Mouse (Mus musculus) limb, embryonic 15.5 days (tissue): ENCODE results near the gene Cd79b. TPM values are rescaled to one million over a fixed set of nuclear protein-coding genes. Genes with fewer than 3 reads are reported as not detected.
A peak's percentile ranks its signal among the peaks of the same experiment; 100 is the strongest.

Experiments
- ATAC-seq: fragments of 200-750 bp; cut with Nextera tagmentation; 2 replicates; pipeline ENCODE4 v1.8.0; 2017; ENCODE audit warnings: low read depth, moderate TSS enrichment; ENCODE audit not compliant: insufficient number of reproducible peaks, low FRiP score, low TSS enrichment
- H3K27ac ChIP-seq: fragments of 300-500 bp; sonication (generic); 2 replicates; pipeline ENCODE4 v1.5.1; 2015; ENCODE audit warnings: moderate library complexity, mild to moderate bottlenecking, inconsistent platforms
- H3K27me3 ChIP-seq: fragments of 300-500 bp; sonication (generic); 2 replicates; pipeline ENCODE4 v1.6.1; 2015; ENCODE audit warnings: inconsistent platforms
- H3K36me3 ChIP-seq: fragments of 300-500 bp; sonication (generic); 2 replicates; pipeline ENCODE4 v1.6.1; 2015; ENCODE audit warnings: inconsistent platforms
- H3K4me1 ChIP-seq: fragments of 300-500 bp; sonication (generic); 2 replicates; pipeline ENCODE4 v1.6.1; 2015; ENCODE audit warnings: inconsistent platforms
- H3K4me2 ChIP-seq: fragments of 300-500 bp; sonication (generic); 2 replicates; pipeline ENCODE4 v1.6.1; 2015; ENCODE audit warnings: mild to moderate bottlenecking, inconsistent platforms
- H3K4me3 ChIP-seq: fragments of 300-500 bp; sonication (generic); 2 replicates; pipeline ENCODE4 v1.5.1; 2015; ENCODE audit warnings: mild to moderate bottlenecking, inconsistent platforms
- H3K9ac ChIP-seq: fragments of 300-500 bp; sonication (generic); 2 replicates; pipeline ENCODE4 v1.6.1; 2015; ENCODE audit warnings: inconsistent platforms
- H3K9me3 ChIP-seq: fragments of 300-500 bp; sonication (generic); 2 replicates; pipeline ENCODE4 v1.6.1; 2016; ENCODE audit warnings: inconsistent platforms
- WGBS: fragments of 180-500 bp; shearing (Covaris S2); methylation state at CpG from one replicate; pipeline ENCODE4 v1.1.7; 2015; 5-methylcytosine and 5-hydroxymethylcytosine counted together
- polyA plus RNA-seq: library from polyadenylated mRNA; unstranded; fragments of >200 nt; fragmentation: Nextera tagmentation; extraction: Ambion mirVana; gene quantifications from 2 replicates; pipeline ENCODE4 v1.2.1, GENCODE M21; 2015

Cd79b gene
- polyA plus RNA-seq, 1 experiment from 2014 or later: 3.7 TPM

- H3K27me3 ChIP-seq: no peaks in the 10 kb centered on the region
- H3K36me3 ChIP-seq: no peaks in the 10 kb centered on the region
- no peak overlapping the region for H3K27ac ChIP-seq
- no peak overlapping the region for H3K4me2 ChIP-seq
- ATAC-seq: no peak
- H3K4me3 ChIP-seq: no peak overlapping the region
- H3K9ac ChIP-seq: no peak overlapping the region
- H3K9me3 ChIP-seq: no peaks in the 10 kb centered on the region
- WGBS: 53% methylated on average over 8 of the region's 8 CpGs
- peaks cover 19% of the 10 kb centered on the region for H3K4me1 ChIP-seq
These were observed 25.2 kb downstream of the Cd79b start for GRCm38 (mm10) chr11:106289369-106289768.

DNA sequence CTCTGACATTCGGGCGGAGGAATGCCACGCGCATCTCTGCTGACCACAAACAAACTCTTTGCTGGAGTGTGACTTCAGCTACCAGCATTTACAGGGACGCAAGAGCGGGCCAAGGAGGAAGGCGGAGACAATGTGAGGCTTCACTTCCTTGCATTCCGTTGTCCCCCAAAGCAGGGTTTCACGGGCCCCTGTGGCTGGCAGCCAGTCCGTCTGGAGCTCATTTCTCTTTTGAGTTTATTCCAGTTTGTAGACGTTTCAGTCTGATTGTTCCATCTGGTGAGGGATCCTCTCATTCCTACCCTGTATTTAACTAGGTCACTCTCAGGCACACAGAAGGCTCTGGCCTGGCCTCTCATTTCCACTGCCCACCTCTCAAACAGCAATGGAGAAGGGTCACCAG lies 27.6 kb downstream of the Cd79b start:
- Histone ChIP-seq H3K4me3 (no peak overlapping the region), H3K36me3 (no peaks in the 10 kb centered on the region), H3K4me1 (peaks cover 19% of the 10 kb centered on the region), H3K27ac (peak overlapping the region; percentile 80), H3K9me3 (no peaks in the 10 kb centered on the region), H3K27me3 (no peaks in the 10 kb centered on the region), H3K9ac (no peak overlapping the region), H3K4me2 (no peak overlapping the region)
- WGBS: 31% methylated on average over 11 of the region's 11 CpGs
- ATAC-seq: no peak

DNA sequence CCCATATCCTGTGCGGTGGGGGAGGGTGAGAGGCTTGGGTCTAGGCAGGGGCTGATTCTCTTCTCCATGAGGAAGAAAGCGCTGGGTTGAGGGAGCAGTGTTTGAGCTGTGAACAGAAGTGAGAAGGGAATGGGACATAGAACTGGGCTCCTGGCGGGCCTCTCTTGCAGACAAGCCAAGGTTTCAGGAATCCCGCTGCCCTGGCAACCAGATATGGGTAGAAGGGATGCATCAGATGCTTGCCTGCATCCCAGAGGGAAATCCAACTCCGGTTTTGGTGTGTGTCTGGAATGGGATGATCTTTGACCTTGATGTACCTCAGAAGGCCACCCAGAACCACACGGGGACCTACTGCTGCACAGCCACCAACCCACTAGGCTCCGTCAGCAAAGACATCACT lies 28.4 kb downstream of the Cd79b start:
- no peaks in the 10 kb centered on the region for H3K36me3 ChIP-seq
- peak overlapping the region; percentile 80 for H3K27ac ChIP-seq
- H3K4me3 ChIP-seq: no peak overlapping the region
- peaks cover 19% of the 10 kb centered on the region for H3K4me1 ChIP-seq
- H3K9me3 ChIP-seq: no peaks in the 10 kb centered on the region
- no peak overlapping the region for H3K9ac ChIP-seq
- WGBS: 90% methylated on average over 7 of the region's 7 CpGs
- no peak overlapping the region for H3K4me2 ChIP-seq
- no peaks in the 10 kb centered on the region for H3K27me3 ChIP-seq
- ATAC-seq: no peak

DNA sequence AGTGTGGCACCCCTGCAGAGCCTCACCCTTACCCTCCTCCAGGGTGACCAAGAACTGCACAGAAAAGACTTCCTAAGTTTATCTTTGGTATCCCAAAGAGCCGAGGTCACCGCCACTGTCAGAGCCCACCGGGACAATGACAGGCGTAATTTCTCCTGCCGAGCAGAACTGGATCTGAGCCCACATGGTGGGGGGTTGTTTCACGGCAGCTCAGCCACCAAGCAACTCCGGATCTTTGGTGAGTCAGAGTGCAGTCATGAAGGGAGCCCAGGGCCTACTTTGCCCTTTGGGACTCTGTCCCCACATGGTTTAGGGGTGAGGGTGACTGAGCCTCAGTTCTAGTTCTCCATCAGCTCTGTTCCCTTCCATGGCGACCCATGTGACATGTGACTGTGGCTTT lies 30.4 kb downstream of the Cd79b start:
- WGBS: 72% methylated on average over 8 of the region's 8 CpGs
- H3K4me3 ChIP-seq: no peak overlapping the region
- ATAC-seq: no peak
- no peaks in the 10 kb centered on the region for H3K36me3 ChIP-seq
- H3K27ac ChIP-seq: no peak overlapping the region
- H3K4me2 ChIP-seq: no peak overlapping the region
- no peak overlapping the region for H3K9ac ChIP-seq
- no peaks in the 10 kb centered on the region for H3K27me3 ChIP-seq
- no peaks in the 10 kb centered on the region for H3K9me3 ChIP-seq
- H3K4me1 ChIP-seq: peaks cover 19% of the 10 kb centered on the region

- Histone ChIP-seq H3K4me1 (peaks cover 19% of the 10 kb centered on the region), H3K9ac (no peak overlapping the region), H3K4me3 (no peak overlapping the region), H3K9me3 (no peaks in the 10 kb centered on the region), H3K36me3 (no peaks in the 10 kb centered on the region), H3K27me3 (no peaks in the 10 kb centered on the region), H3K27ac (no peak overlapping the region), H3K4me2 (no peak overlapping the region)
- WGBS: 72% methylated on average over 4 of the region's 4 CpGs
- no peak for ATAC-seq
These were observed 31.2 kb downstream of the Cd79b start for GRCm38 (mm10) chr11:106283371-106283770.

DNA sequence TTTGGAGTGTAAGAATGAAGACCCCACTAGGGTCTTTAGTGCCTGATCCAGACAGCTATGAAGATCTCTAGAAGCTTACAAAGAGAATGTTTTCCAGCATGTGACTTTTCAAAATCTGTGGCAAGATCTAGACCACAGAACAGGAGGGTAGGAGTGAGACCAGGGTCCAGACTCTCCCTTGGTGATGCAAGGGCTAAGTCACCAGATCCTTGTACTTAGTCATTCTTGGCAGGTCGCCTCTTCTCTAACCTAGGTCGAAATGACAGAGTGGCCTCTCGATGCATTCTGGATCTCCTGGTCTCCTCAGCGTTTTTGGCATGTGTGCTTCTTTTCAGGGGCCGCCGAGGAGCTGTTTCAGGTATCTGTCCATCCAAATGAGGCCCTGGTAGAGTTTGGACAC lies 32.1 kb downstream of the Cd79b start:
- Histone ChIP-seq H3K27me3 (no peaks in the 10 kb centered on the region), H3K9ac (no peak overlapping the region), H3K4me2 (no peak overlapping the region), H3K36me3 (no peaks in the 10 kb centered on the region), H3K4me3 (no peak overlapping the region), H3K4me1 (peaks cover 14% of the 10 kb centered on the region), H3K9me3 (no peaks in the 10 kb centered on the region), H3K27ac (no peak overlapping the region)
- 79% methylated on average over 6 of the region's 6 CpGs for WGBS
- no peak for ATAC-seq

DNA sequence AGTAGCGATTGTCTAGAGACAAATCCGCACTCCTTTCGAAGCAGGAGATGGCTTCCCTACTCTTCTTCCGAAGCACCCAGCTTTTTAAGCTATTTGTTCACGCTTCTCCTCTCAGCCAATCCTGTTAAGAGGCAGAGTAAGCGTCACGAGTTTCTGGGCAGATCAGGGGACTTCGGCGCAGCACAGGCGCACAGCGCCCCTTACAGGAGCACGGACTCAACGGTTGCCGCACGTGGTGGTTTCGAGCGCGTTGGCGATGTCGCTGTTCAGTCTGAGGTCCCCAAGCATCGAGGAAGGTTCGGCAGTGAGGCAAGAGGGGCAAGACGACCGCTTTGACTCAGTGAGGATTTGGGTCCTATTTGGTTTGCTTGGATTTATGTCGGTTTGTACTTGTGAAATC lies 38.1 kb downstream of the Cd79b start, which contains the start of gene Tcam1:
Gene Tcam1 (plus strand): TSS at position 219 of the 400 bp plus-strand sequence.
- Histone ChIP-seq H3K27me3 (no peaks in the 10 kb centered on the region), H3K4me2 (peak within 1 kb of the TSS; percentile 46), H3K36me3 (no peaks in the 10 kb centered on the region), H3K27ac (peak within 1 kb of the TSS; percentile 97), H3K4me3 (peak within 1 kb of the TSS; percentile 24), H3K9me3 (no peaks in the 10 kb centered on the region), H3K4me1 (peaks cover 37% of the 10 kb centered on the region), H3K9ac (no peak within 1 kb of the TSS)
- 7% methylated on average over 25 of the region's 25 CpGs for WGBS
- no peak for ATAC-seq

GRCm38 (mm10) chr11:106274971-106275411 lies 39.6 kb downstream of the Cd79b start:
- Histone ChIP-seq H3K4me1 (peaks cover 51% of the 10 kb centered on the region), H3K4me3 (no peak overlapping the region), H3K27me3 (no peaks in the 10 kb centered on the region), H3K27ac (peak overlapping the region; percentile 97), H3K4me2 (no peak overlapping the region), H3K36me3 (0 out of 2 replicates have a peak, but pooled peaks cover 4% of the 10 kb centered on the region), H3K9ac (no peak overlapping the region), H3K9me3 (no peaks in the 10 kb centered on the region)
- WGBS: 43% methylated on average over 7 of the region's 7 CpGs
- 0 out of 2 replicates have a peak, but pooled peaks have one; percentile 30 for ATAC-seq

- H3K4me2 ChIP-seq: no peak overlapping the region
- H3K9ac ChIP-seq: no peak overlapping the region
- H3K4me3 ChIP-seq: no peak overlapping the region
- 79% methylated on average over 1 of the region's 1 CpGs for WGBS
- no peaks in the 10 kb centered on the region for H3K27me3 ChIP-seq
- H3K27ac ChIP-seq: peak overlapping the region; percentile 97
- no peaks in the 10 kb centered on the region for H3K9me3 ChIP-seq
- no peak for ATAC-seq
- H3K4me1 ChIP-seq: peaks cover 55% of the 10 kb centered on the region
- 0 out of 2 replicates have a peak, but pooled peaks cover 4% of the 10 kb centered on the region for H3K36me3 ChIP-seq
These were observed 40.2 kb downstream of the Cd79b start for GRCm38 (mm10) chr11:106274374-106274773.

- WGBS: 90% methylated on average over 6 of the region's 6 CpGs
- 0 out of 2 replicates have a peak, but pooled peaks cover 4% of the 10 kb centered on the region for H3K36me3 ChIP-seq
- H3K4me1 ChIP-seq: peaks cover 60% of the 10 kb centered on the region
- no peaks in the 10 kb centered on the region for H3K9me3 ChIP-seq
- no peak overlapping the region for H3K9ac ChIP-seq
- H3K4me3 ChIP-seq: no peak overlapping the region
- no peaks in the 10 kb centered on the region for H3K27me3 ChIP-seq
- no peak for ATAC-seq
- peak overlapping the region; percentile 97 for H3K27ac ChIP-seq
- H3K4me2 ChIP-seq: peak overlapping the region; percentile 72; the same call in 1 of the 2 replicates
These were observed 40.8 kb downstream of the Cd79b start for GRCm38 (mm10) chr11:106273811-106274210.

DNA sequence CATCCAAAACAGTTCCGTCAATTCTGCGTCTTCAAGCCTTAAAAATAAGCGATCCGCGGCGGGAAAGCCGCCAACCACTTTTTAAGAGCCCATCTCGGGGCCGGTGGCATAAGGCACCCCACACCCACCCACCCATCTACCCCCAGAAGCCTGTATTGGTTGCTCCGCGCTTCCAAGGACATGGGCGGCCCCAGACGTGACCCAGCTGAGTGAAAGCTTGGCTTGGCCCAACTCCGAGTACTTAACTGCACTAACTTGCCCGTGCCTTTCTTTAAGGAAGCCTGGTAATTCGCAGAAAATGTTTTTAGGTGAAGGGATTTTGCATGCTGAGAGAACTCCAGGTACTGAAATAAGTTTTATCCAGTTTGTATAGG lies 41.3 kb downstream of the Cd79b start:
- Histone ChIP-seq H3K9me3 (no peaks in the 10 kb centered on the region), H3K9ac (no peak overlapping the region), H3K27ac (peak overlapping the region; percentile 97), H3K4me1 (peaks cover 65% of the 10 kb centered on the region), H3K4me2 (peak overlapping the region; percentile 72), H3K36me3 (0 out of 2 replicates have a peak, but pooled peaks cover 4% of the 10 kb centered on the region), H3K4me3 (peak overlapping the region; percentile 99), H3K27me3 (no peaks in the 10 kb centered on the region)
- 9% methylated on average over 16 of the region's 16 CpGs for WGBS
- ATAC-seq: no peak

- Histone ChIP-seq H3K9me3 (no peaks in the 10 kb centered on the region), H3K4me2 (peak within 1 kb of the TSS; percentile 72), H3K4me3 (peak within 1 kb of the TSS; percentile 99), H3K36me3 (0 out of 2 replicates have a peak, but pooled peaks cover 4% of the 10 kb centered on the region), H3K4me1 (peaks cover 71% of the 10 kb centered on the region), H3K27me3 (no peaks in the 10 kb centered on the region), H3K27ac (peak within 1 kb of the TSS; percentile 97), H3K9ac (peak within 1 kb of the TSS; percentile 99)
- WGBS: under 1% methylated on average over 71 of the region's 72 CpGs
- ATAC-seq: peak; percentile 90
These were observed 41.8 kb downstream of the Cd79b start, which contains the start of gene Smarcd2 for GRCm38 (mm10) chr11:106272644-106273310. Smarcd2 (minus strand) TSS chr11:106272972.
